Mouse (Mus musculus) kidney, embryonic 14.5 days (tissue): Measurements from ENCODE around the gene Tmem45a2. TPM values are rescaled to one million over a fixed set of nuclear protein-coding genes. Genes with fewer than 3 reads are reported as not detected.
"Not testable (repeated sequence)": the region's sequence is repeated elsewhere in the genome, so short reads cannot be mapped to it uniquely, and the experiment has no call there.

Experiments
- ATAC-seq: fragments of 200-750 bp; cut with Nextera tagmentation; 2 replicates; pipeline ENCODE4 v1.8.0; 2017; ENCODE audit warnings: moderate number of reproducible peaks, mild to moderate bottlenecking, moderate TSS enrichment, moderate library complexity; ENCODE audit not compliant: low FRiP score, low TSS enrichment
- H3K27ac ChIP-seq: fragments of 300-500 bp; sonication (generic); 2 replicates; pipeline ENCODE4 v1.5.1; 2014; ENCODE audit warnings: low read depth, mild to moderate bottlenecking, low read length, moderate library complexity, mixed read lengths
- H3K27me3 ChIP-seq: fragments of 300-500 bp; sonication (generic); 2 replicates; pipeline ENCODE4 v1.6.1; 2014; ENCODE audit warnings: mild to moderate bottlenecking, low read length; ENCODE audit not compliant: control insufficient read depth, insufficient read depth
- H3K36me3 ChIP-seq: fragments of 300-500 bp; sonication (generic); 2 replicates; pipeline ENCODE4 v1.6.1; 2014; ENCODE audit warnings: low read length, mixed read lengths; ENCODE audit not compliant: control insufficient read depth, insufficient read depth
- H3K4me1 ChIP-seq: fragments of 300-500 bp; sonication (generic); 2 replicates; pipeline ENCODE4 v1.6.1; 2014; ENCODE audit warnings: low read length, mixed read lengths; ENCODE audit not compliant: control insufficient read depth, insufficient read depth
- H3K4me2 ChIP-seq: fragments of 300-500 bp; sonication (generic); replicated peaks from 2 replicates; pipeline ENCODE4 v1.6.1; 2014; ENCODE audit warnings: low read depth, mild to moderate bottlenecking, low read length
- H3K4me3 ChIP-seq: fragments of 300-500 bp; sonication (generic); 2 replicates; pipeline ENCODE4 v1.5.1; 2014; ENCODE audit warnings: mild to moderate bottlenecking, low read length
- H3K9ac ChIP-seq: fragments of 300-500 bp; sonication (generic); 2 replicates; pipeline ENCODE4 v1.6.1; 2014; ENCODE audit warnings: low read depth, mild to moderate bottlenecking, low read length, moderate library complexity
- H3K9me3 ChIP-seq: fragments of 300-500 bp; sonication (generic); 2 replicates; pipeline ENCODE4 v1.6.1; 2016; ENCODE audit warnings: low read length; ENCODE audit not compliant: control insufficient read depth
- WGBS: fragments of 180-500 bp; shearing (Covaris S2); extraction: QIAGEN DNeasy Blood & Tissue Kit; methylation state at CpG from one replicate; pipeline ENCODE4 v1.1.7; 2014; 5-methylcytosine and 5-hydroxymethylcytosine counted together
- polyA plus RNA-seq: library from polyadenylated mRNA; unstranded; fragments of >200 nt; fragmentation: Nextera tagmentation; extraction: Ambion mirVana; gene quantifications from 2 replicates; pipeline ENCODE4 v1.2.1, GENCODE M21; 2014

Gene Tmem45a2
- polyA plus RNA-seq, 1 experiment from 2014 or later = not detected

- Histone ChIP-seq H3K27ac (no peak overlapping the region), H3K4me3 (no peak overlapping the region), H3K9ac (no peak overlapping the region), H3K4me1 (no peaks in the 10 kb centered on the region), H3K36me3 (no peaks in the 10 kb centered on the region), H3K27me3 (no peaks in the 10 kb centered on the region), H3K9me3 (no peaks in the 10 kb centered on the region), H3K4me2 (no peak overlapping the region)
- 38% methylated on average over 4 of the region's 4 CpGs for WGBS
- peak; percentile 62; the same call in 1 of the 2 replicates for ATAC-seq
Measured at GRCm38 (mm10) chr16:57092460-57092859, 21.3 kb upstream of the Tmem45a2 start.

GRCm38 (mm10) chr16:57079577-57079976 lies 8.4 kb upstream of the Tmem45a2 start:
- Histone ChIP-seq H3K4me2 (no peak overlapping the region), H3K27me3 (no peaks in the 10 kb centered on the region), H3K9me3 (no peaks in the 10 kb centered on the region), H3K4me1 (no peaks in the 10 kb centered on the region), H3K4me3 (no peak overlapping the region), H3K9ac (no peak overlapping the region), H3K36me3 (no peaks in the 10 kb centered on the region), H3K27ac (no peak overlapping the region)
- WGBS = 84% methylated on average over 4 of the region's 4 CpGs
- ATAC-seq = no peak

GRCm38 (mm10) chr16:57075986-57076385 lies 4.8 kb upstream of the Tmem45a2 start:
- no peak overlapping the region for H3K9ac ChIP-seq
- 83% methylated on average over 7 of the region's 7 CpGs for WGBS

GRCm38 (mm10) chr16:57062045-57062444 lies 9.1 kb downstream of the Tmem45a2 start:
- WGBS = 85% methylated on average over 3 of the region's 3 CpGs

More at GRCm38 (mm10) chr16:57075986-57076385, 4.8 kb upstream of the Tmem45a2 start:
- no peaks in the 10 kb centered on the region for H3K36me3 ChIP-seq
- ATAC-seq = no peak
- no peak overlapping the region for H3K4me2 ChIP-seq
- no peaks in the 10 kb centered on the region for H3K27me3 ChIP-seq
- no peak overlapping the region for H3K4me3 ChIP-seq
- H3K27ac ChIP-seq = no peak overlapping the region
- H3K9me3 ChIP-seq = no peaks in the 10 kb centered on the region
- H3K4me1 ChIP-seq = no peaks in the 10 kb centered on the region

DNA sequence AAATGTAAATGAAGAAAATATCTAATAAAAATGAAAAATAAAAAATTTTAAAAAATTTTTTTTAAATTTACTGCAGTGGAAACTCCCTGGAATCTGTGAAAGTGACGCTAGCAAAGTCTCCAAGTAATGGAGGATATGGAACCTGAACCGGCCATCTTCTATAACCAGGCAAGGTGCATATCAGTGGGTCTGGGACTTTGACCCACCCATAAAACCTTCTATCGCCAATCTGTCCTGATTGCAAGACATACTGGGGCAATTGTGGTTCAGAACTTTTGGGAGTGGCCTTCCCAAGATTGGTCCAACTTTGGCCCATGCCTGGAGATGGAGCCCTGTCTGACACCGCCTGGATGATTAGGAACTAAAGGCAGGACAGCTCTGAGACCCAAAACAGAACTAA lies 14.2 kb downstream of the Tmem45a2 start:
- no peaks in the 10 kb centered on the region for H3K9me3 ChIP-seq
- no peaks in the 10 kb centered on the region for H3K4me1 ChIP-seq
- no peak overlapping the region for H3K27ac ChIP-seq
- no peak overlapping the region for H3K4me3 ChIP-seq
- H3K27me3 ChIP-seq = no peaks in the 10 kb centered on the region
- no peak overlapping the region for H3K9ac ChIP-seq
- no peak for ATAC-seq
- no peaks in the 10 kb centered on the region for H3K36me3 ChIP-seq
- no peak overlapping the region for H3K4me2 ChIP-seq
- WGBS = 88% methylated on average over 4 of the region's 4 CpGs

More at GRCm38 (mm10) chr16:57062045-57062444, 9.1 kb downstream of the Tmem45a2 start:
- Histone ChIP-seq H3K9me3 (no peaks in the 10 kb centered on the region), H3K36me3 (no peaks in the 10 kb centered on the region), H3K4me2 (no peak overlapping the region), H3K4me3 (no peak overlapping the region), H3K27ac (no peak overlapping the region), H3K27me3 (no peaks in the 10 kb centered on the region), H3K4me1 (no peaks in the 10 kb centered on the region), H3K9ac (no peak overlapping the region)
- ATAC-seq = no peak

- Histone ChIP-seq H3K4me2 (no peak overlapping the region), H3K36me3 (no peaks in the 10 kb centered on the region), H3K4me3 (no peak overlapping the region), H3K9me3 (no peaks in the 10 kb centered on the region), H3K27me3 (no peaks in the 10 kb centered on the region), H3K27ac (no peak overlapping the region), H3K4me1 (no peaks in the 10 kb centered on the region), H3K9ac (no peak overlapping the region)
- 91% methylated on average over 3 of the region's 3 CpGs for WGBS
- no peak for ATAC-seq
Measured at GRCm38 (mm10) chr16:57049974-57050373, 21.2 kb downstream of the Tmem45a2 start.

- Histone ChIP-seq H3K9ac (no peak overlapping the region), H3K27me3 (no peaks in the 10 kb centered on the region), H3K36me3 (no peaks in the 10 kb centered on the region), H3K4me3 (no peak overlapping the region), H3K27ac (no peak overlapping the region), H3K4me2 (no peak overlapping the region), H3K4me1 (no peaks in the 10 kb centered on the region), H3K9me3 (no peaks in the 10 kb centered on the region)
- ATAC-seq = no peak
- 50% methylated on average over 5 of the region's 5 CpGs for WGBS
Measured at GRCm38 (mm10) chr16:57038600-57038999, 32.6 kb downstream of the Tmem45a2 start.

GRCm38 (mm10) chr16:57030150-57030885 lies 40.9 kb downstream of the Tmem45a2 start:
- Histone ChIP-seq H3K4me1 (no peaks in the 10 kb centered on the region), H3K27ac (no peak overlapping the region), H3K9ac (no peak overlapping the region), H3K27me3 (no peaks in the 10 kb centered on the region), H3K9me3 (no peaks in the 10 kb centered on the region), H3K4me2 (no peak overlapping the region), H3K4me3 (no peak overlapping the region), H3K36me3 (no peaks in the 10 kb centered on the region)
- no peak for ATAC-seq
- WGBS = 83% methylated on average over 6 of the region's 7 CpGs

DNA sequence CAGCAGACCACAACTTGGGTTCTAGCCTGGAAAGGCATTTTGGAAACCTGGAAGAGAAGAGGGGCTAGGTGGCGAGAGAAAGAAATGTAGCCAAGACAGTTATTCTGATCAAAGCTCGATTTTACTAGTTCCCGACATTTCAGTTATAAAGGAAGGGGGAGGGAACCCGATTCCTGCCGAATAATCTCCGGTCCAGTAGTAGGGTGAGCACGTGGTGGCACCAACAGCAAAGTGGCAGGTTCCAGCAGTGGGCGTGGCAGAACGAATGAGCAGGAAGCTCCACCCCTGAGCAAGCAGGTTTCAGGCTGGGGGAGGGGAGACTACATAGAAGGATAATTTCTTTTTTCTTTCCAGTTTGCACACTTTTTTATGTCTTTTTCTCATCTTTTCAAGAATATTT lies 72.9 kb downstream of the Tmem45a2 start:
- not testable (repeated sequence) for H3K4me3 ChIP-seq, H3K4me1 ChIP-seq, H3K27me3 ChIP-seq, ATAC-seq, H3K4me2 ChIP-seq, H3K9me3 ChIP-seq, H3K27ac ChIP-seq, H3K9ac ChIP-seq, H3K36me3 ChIP-seq
- 94% methylated on average over 9 of the region's 9 CpGs for WGBS
